Mouse (Mus musculus) A20 (cell line): ENCODE results near the gene Btnl9.
A peak's percentile ranks its signal among the peaks of the same experiment; 100 is the strongest.
"Not testable (repeated sequence)": the region's sequence is repeated elsewhere in the genome, so short reads cannot be mapped to it uniquely, and the experiment has no call there.

ENCODE experiments used
- DNase-seq: peaks from one replicate; pipeline ENCODE4 v3.0.0-alpha.2; 2011; ENCODE audit warnings: low read depth, low spot score

Btnl9 gene

DNA sequence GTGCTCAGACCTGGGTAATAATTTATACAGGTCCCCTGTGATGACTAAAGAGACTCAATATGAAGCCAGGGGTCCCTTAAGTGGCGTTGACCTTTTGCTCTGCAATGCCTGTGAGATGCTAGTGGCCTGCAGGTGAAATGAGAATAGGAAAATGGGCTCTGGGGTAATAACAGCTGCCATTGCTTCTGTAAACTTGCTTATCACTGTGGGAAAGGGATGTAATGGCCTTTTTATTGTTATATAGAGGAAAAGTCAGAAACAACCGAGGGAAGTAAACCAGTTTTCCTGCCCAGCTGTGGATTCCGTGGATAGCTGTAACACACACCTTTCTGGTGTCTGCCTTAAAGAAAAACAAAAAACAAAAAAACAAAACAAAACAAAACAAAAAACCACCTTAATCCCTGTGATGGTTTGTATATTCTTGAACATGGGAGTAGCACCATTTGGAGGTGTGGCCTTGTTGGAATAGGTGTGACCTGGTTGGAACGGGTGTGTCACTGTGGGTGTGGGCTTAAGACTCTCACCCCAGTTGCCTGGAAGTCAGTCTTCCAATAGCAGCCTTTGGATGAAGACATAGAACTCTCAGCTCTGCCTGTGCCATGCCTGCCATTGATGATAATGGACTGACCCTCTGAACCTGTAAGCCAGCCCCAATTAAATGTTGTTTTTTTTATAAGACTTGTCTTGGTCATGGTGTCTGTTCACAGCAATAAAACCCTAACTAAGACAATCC lies 10.7 kb downstream of the Btnl9 start:
- not testable (repeated sequence) for DNase-seq

DNA sequence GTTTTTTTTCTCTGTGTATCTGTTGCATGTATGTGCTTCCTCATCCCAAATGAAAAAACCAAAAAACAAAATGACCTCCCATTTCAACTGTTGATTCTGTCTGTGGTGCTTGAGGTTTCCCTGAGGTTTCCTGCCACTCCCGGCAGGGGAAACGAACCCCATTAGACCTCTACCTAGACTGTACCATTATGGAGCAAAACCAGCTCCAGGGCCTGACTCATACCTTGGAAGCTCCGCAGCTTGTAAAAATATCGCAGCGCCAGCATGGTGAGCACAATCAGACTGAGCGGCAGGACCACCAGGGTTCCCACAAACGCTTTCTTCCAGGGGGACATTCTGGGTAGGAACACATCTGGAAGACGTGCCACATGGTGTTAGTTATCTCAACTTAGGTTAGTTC lies 11.6 kb downstream of the Btnl9 start:
- no peak for DNase-seq

DNA sequence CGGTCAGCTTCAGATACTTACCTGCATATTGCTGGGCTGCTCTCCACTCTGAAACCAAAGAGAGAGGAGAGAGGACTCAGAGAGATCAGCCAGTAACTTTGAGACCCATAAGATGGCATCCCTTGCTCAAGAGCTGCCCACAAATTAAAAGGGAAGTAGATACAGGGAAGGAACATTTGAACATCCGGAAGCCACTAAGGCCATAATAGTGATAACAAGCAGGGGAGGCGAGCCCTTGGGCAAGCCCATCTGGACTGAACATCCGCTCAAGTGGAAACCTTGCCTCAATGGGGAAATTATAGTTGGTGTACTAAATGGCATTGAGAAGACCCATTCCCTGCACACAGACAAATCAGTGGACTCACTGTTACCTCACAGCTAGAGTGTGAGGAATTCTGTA lies 16.4 kb downstream of the Btnl9 start:
- DNase-seq: no peak

DNA sequence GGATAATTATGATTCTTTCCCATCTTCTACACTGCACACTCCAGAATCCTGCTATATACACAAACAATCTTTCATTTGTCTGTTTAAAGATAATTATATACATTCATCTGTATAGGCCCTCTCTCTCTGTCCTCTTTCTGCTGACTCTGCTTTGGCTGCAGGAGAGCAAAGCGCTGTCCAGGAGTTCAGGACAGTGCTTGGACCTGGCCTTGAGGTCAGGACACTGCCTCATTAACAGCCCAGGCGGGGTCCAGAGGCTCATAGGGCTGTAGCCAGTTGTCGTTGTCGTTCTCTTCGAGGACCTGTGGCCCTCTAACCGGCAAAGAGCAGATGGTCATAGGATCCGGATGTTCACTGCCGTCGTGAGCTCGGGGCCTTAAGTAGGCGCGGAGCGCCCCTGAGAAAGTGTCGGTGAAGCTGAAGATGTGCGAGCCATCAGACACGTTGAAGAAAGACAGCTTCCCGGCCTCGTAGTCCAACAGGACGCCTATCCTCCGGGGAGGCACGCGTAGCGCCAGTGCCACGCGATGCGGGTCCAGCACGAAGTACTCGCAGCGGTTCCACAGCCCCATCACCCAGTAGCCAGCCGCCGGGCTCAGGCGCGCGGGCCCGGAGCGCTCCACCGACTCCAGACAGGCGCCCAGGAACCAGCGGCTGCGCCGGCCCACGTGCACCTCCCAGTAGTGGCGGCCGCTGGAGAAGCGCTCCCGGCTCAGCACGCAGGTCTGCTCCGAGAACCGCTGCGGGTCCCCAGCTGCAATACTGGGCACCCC lies 17.9 kb downstream of the Btnl9 start:
- DNase-seq: no peak

DNA sequence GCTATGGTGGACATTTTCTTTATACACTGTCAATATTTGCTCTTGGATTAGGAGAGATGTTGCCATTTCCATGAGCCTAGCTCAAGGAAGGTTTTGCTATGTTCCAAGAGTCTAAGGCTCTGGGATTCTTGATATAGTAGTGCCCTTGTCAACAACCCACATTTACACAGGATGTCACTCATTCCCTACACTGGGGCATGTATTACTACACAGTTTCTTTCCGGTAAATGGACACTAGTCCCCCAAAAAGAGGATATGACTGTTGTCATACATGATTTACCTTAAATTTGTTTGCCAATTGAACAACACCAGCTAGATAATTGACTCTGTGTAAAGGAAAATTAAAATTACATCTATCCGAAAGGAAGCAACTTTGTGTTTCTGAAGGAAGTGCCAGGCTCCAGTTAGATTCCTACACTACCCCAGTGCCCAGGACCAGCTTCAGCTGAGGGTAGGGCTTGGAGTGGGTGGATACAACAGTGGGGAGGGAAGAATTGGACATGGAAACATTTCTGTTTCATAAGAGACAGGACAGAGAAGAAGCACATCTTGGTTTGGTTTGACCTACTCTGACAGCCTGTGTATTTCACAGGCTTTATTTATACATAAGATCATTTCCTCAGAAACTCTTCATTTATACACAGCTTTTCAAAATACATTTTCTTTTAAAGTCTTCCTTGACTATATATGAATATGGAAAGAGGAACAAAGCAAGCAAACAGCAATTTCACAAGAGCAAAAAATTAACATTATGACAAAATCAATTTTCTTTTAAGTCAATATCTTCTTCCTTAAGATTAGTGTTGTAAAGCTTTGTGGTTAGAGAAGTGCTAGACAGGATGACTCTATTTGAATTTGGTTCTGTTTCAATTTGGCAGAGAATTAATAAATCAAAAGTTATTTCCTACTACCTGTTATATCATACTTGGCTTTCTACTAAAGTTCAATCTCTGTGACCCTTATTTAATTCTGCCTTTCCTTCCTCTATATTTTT lies 29.8 kb downstream of the Btnl9 start:
- peak; percentile 2 for DNase-seq

DNA sequence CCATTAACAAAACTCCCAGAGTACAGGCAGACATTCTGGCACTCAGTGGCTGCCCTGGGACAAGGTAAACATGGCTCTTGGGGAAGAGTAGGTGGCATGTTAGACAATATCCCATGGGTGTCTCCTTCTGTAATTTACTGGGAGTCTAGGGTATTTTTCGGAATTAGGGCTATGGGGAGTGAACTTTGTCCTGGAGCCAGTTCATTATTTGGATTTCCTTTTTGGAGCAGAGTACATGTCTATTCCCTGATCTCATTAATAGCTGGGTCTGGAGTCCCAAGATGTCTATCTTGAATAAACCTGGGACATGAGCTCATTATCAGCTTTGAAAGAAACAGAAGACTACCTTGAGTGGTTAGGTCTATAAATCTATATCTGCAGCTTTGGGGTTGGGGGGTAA lies 32.9 kb downstream of the Btnl9 start, which contains the start of gene Olfr1394:
TSS of gene Olfr1394 (plus strand) at position 301 of the 400 bp plus-strand sequence.
- no peak for DNase-seq

DNA sequence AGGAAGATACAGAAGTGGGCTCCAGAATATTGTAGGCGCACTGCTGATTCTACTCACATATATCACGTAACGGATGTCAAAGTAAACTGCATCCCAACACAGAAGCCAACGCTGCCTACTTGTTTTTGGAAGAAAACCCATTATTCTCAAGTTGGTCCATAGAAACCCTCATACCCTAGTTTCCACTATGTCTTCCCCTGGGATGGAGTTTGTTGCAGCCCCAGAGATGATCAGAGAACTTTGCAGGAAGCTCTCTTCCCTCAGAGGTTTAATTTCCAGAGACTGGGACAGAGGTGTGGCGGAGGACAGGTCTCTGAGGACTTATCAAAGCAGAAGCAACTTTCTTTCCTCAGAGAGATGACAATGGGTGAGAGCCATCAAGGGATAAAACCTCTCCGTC lies 45.0 kb downstream of the Btnl9 start, which contains the start of gene Olfr1395:
TSS of gene Olfr1395 (plus strand) at position 301 of the 400 bp plus-strand sequence.
- DNase-seq: no peak

DNA sequence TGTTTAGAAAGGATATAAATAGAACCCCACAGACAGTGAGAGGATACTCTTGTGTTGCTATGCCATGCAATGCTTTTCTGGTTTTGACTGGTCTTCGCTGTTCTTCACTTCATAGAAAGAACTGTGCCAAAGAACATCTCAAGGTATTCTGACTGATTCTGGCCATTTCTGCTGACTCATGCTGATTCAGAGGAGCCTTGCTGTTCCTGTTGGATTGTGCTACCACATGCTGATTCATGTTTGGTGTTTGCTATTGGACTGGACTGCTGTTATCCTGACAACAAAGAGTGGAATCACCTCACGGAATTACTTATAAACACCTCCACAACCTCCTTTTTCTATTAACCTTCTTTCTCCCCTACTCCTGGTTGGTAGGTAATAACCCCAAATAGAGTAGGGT lies 62.8 kb downstream of the Btnl9 start:
- no peak for DNase-seq

DNA sequence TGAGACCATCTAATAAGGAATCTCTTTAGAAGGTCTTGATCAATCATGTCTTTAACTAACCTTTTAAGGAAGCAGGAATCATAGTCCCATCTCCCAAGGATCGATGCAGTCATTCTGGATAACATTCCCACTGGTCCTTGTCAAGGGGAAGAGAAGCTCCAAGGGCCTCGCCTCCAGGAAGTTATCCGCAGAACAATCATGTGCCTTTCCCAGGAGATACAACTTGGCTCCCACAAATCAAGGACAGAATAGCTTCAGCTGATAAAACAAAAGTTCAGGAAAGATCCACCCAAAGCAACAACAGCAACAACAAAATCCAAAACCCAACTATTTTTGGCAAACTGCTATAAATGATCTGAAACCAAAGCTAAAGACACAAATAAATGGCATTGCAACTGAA lies 67.3 kb downstream of the Btnl9 start:
- no peak for DNase-seq
